Mouse (Mus musculus): ENCODE measurements at regions not wholly inside any gene's neighbourhood (a gene's known extent, or its start where the extent isn't known, plus 50 kb on each side); places are given as distances from the start of the nearest gene placed in this dataset.
"Not testable (repeated sequence)": the region's sequence is repeated elsewhere in the genome, so short reads cannot be mapped to it uniquely, and the experiment has no call there.

GRCm38 (mm10) chr6:48224206-48224605 is 137.8 kb upstream of the Zfp746 start:
- Histone ChIP-seq H3K27me3 (replicated peaks; ENCODE audit: control insufficient read depth, insufficient read depth, low read length) (no peaks in the 10 kb centered on the region), H3K27ac (ENCODE audit: low read depth) (no peak overlapping the region), H3K4me1 (replicated peaks; ENCODE audit: control insufficient read depth, insufficient read depth, low read length) (no peaks in the 10 kb centered on the region), H3K36me3 (ENCODE audit: control insufficient read depth, insufficient read depth, low read length) (no peaks in the 10 kb centered on the region), H3K9ac (ENCODE audit: low read length) (no peak overlapping the region), H3K9me3 (ENCODE audit: control insufficient read depth, low read length) (no peaks in the 10 kb centered on the region), H3K4me3 (ENCODE audit: low read depth, low read length) (no peak overlapping the region), H3K4me2 (ENCODE audit: low read length) (no peak overlapping the region)
- no peak for ATAC-seq (replicated peaks; ENCODE audit: low FRiP score, low TSS enrichment, low read depth)
- 86% methylated on average over 4 of the region's 4 CpGs for WGBS
- DNase-seq (ENCODE audit: low spot score): no peak

GRCm38 (mm10) chr6:48222971-48223370 is 136.6 kb upstream of the Zfp746 start:
- no peak overlapping the region for H3K4me2 ChIP-seq (ENCODE audit: low read length)
- no peak for DNase-seq (ENCODE audit: low spot score)
- H3K4me1 ChIP-seq (replicated peaks; ENCODE audit: control insufficient read depth, insufficient read depth, low read length): no peaks in the 10 kb centered on the region
- no peaks in the 10 kb centered on the region for H3K9me3 ChIP-seq (ENCODE audit: control insufficient read depth, low read length)
- no peak overlapping the region for H3K4me3 ChIP-seq (ENCODE audit: low read depth, low read length)
- no peaks in the 10 kb centered on the region for H3K27me3 ChIP-seq (replicated peaks; ENCODE audit: control insufficient read depth, insufficient read depth, low read length)
- no peak overlapping the region for H3K9ac ChIP-seq (ENCODE audit: low read length)
- no peak overlapping the region for H3K27ac ChIP-seq (ENCODE audit: low read depth)
- no peaks in the 10 kb centered on the region for H3K36me3 ChIP-seq (ENCODE audit: control insufficient read depth, insufficient read depth, low read length)
- ATAC-seq (replicated peaks; ENCODE audit: low FRiP score, low TSS enrichment, low read depth): no peak

- ATAC-seq (replicated peaks; ENCODE audit: low FRiP score, low TSS enrichment, low read depth); H3K9me3 ChIP-seq (ENCODE audit: control insufficient read depth, low read length); H3K4me3 ChIP-seq (ENCODE audit: low read depth, low read length); H3K4me2 ChIP-seq (ENCODE audit: low read length); H3K4me1 ChIP-seq (replicated peaks; ENCODE audit: control insufficient read depth, insufficient read depth, low read length); H3K27ac ChIP-seq (ENCODE audit: low read depth); H3K27me3 ChIP-seq (replicated peaks; ENCODE audit: control insufficient read depth, insufficient read depth, low read length); DNase-seq (ENCODE audit: low spot score); H3K9ac ChIP-seq (ENCODE audit: low read length); H3K36me3 ChIP-seq (ENCODE audit: control insufficient read depth, insufficient read depth, low read length): not testable (repeated sequence)
- WGBS: 50% methylated on average over 1 of the region's 1 CpGs
Observed at GRCm38 (mm10) chr6:48221806-48222205, 135.4 kb upstream of the Zfp746 start.

- Histone ChIP-seq H3K9me3 (ENCODE audit: control insufficient read depth, low read length) (no peaks in the 10 kb centered on the region), H3K27ac (ENCODE audit: low read depth) (no peak overlapping the region), H3K36me3 (ENCODE audit: control insufficient read depth, insufficient read depth, low read length) (no peaks in the 10 kb centered on the region), H3K4me2 (ENCODE audit: low read length) (no peak overlapping the region), H3K4me1 (replicated peaks; ENCODE audit: control insufficient read depth, insufficient read depth, low read length) (no peaks in the 10 kb centered on the region), H3K27me3 (replicated peaks; ENCODE audit: control insufficient read depth, insufficient read depth, low read length) (no peaks in the 10 kb centered on the region), H3K9ac (ENCODE audit: low read length) (no peak overlapping the region), H3K4me3 (ENCODE audit: low read depth, low read length) (no peak overlapping the region)
- 79% methylated on average over 4 of the region's 4 CpGs for WGBS
- ATAC-seq (replicated peaks; ENCODE audit: low FRiP score, low TSS enrichment, low read depth) (no peak), DNase-seq (ENCODE audit: low spot score) (no peak)
Observed at GRCm38 (mm10) chr6:48215212-48215611, 128.8 kb upstream of the Zfp746 start.

GRCm38 (mm10) chr6:48209739-48210138 is 123.3 kb upstream of the Zfp746 start:
- Histone ChIP-seq H3K4me3 (ENCODE audit: low read depth, low read length) (no peak overlapping the region), H3K27me3 (replicated peaks; ENCODE audit: control insufficient read depth, insufficient read depth, low read length) (no peaks in the 10 kb centered on the region), H3K4me1 (replicated peaks; ENCODE audit: control insufficient read depth, insufficient read depth, low read length) (no peaks in the 10 kb centered on the region), H3K27ac (ENCODE audit: low read depth) (no peak overlapping the region), H3K4me2 (ENCODE audit: low read length) (no peak overlapping the region), H3K9ac (ENCODE audit: low read length) (no peak overlapping the region), H3K36me3 (ENCODE audit: control insufficient read depth, insufficient read depth, low read length) (no peaks in the 10 kb centered on the region), H3K9me3 (ENCODE audit: control insufficient read depth, low read length) (no peaks in the 10 kb centered on the region)
- DNase-seq (ENCODE audit: low spot score): no peak
- no peak for ATAC-seq (replicated peaks; ENCODE audit: low FRiP score, low TSS enrichment, low read depth)
- 88% methylated on average over 2 of the region's 2 CpGs for WGBS

GRCm38 (mm10) chr6:48209103-48209502 is 122.7 kb upstream of the Zfp746 start:
- WGBS: 94% methylated on average over 2 of the region's 2 CpGs
- Histone ChIP-seq H3K4me3 (ENCODE audit: low read depth, low read length) (no peak overlapping the region), H3K27ac (ENCODE audit: low read depth) (no peak overlapping the region), H3K36me3 (ENCODE audit: control insufficient read depth, insufficient read depth, low read length) (no peaks in the 10 kb centered on the region), H3K4me2 (ENCODE audit: low read length) (no peak overlapping the region), H3K9me3 (ENCODE audit: control insufficient read depth, low read length) (no peaks in the 10 kb centered on the region), H3K27me3 (replicated peaks; ENCODE audit: control insufficient read depth, insufficient read depth, low read length) (no peaks in the 10 kb centered on the region), H3K9ac (ENCODE audit: low read length) (no peak overlapping the region), H3K4me1 (replicated peaks; ENCODE audit: control insufficient read depth, insufficient read depth, low read length) (no peaks in the 10 kb centered on the region)
- ATAC-seq (replicated peaks; ENCODE audit: low FRiP score, low TSS enrichment, low read depth) (no peak), DNase-seq (ENCODE audit: low spot score) (no peak)

GRCm38 (mm10) chr6:48205722-48206121 is 119.3 kb upstream of the Zfp746 start:
- Histone ChIP-seq H3K4me1 (replicated peaks; ENCODE audit: control insufficient read depth, insufficient read depth, low read length) (no peaks in the 10 kb centered on the region), H3K9me3 (ENCODE audit: control insufficient read depth, low read length) (no peaks in the 10 kb centered on the region), H3K27me3 (replicated peaks; ENCODE audit: control insufficient read depth, insufficient read depth, low read length) (no peaks in the 10 kb centered on the region), H3K4me2 (ENCODE audit: low read length) (no peak overlapping the region), H3K4me3 (ENCODE audit: low read depth, low read length) (no peak overlapping the region), H3K36me3 (ENCODE audit: control insufficient read depth, insufficient read depth, low read length) (no peaks in the 10 kb centered on the region), H3K9ac (ENCODE audit: low read length) (no peak overlapping the region), H3K27ac (ENCODE audit: low read depth) (no peak overlapping the region)
- ATAC-seq (replicated peaks; ENCODE audit: low FRiP score, low TSS enrichment, low read depth): no peak
- DNase-seq (ENCODE audit: low spot score): no peak
- 87% methylated on average over 5 of the region's 5 CpGs for WGBS

- Histone ChIP-seq H3K4me1 (replicated peaks; ENCODE audit: control insufficient read depth, insufficient read depth, low read length) (no peaks in the 10 kb centered on the region), H3K9ac (ENCODE audit: low read length) (no peak overlapping the region), H3K4me2 (ENCODE audit: low read length) (no peak overlapping the region), H3K27me3 (replicated peaks; ENCODE audit: control insufficient read depth, insufficient read depth, low read length) (no peaks in the 10 kb centered on the region), H3K27ac (ENCODE audit: low read depth) (no peak overlapping the region), H3K9me3 (ENCODE audit: control insufficient read depth, low read length) (no peaks in the 10 kb centered on the region), H3K4me3 (ENCODE audit: low read depth, low read length) (no peak overlapping the region), H3K36me3 (ENCODE audit: control insufficient read depth, insufficient read depth, low read length) (no peaks in the 10 kb centered on the region)
- ATAC-seq (replicated peaks; ENCODE audit: low FRiP score, low TSS enrichment, low read depth): no peak
- WGBS: 56% methylated on average over 3 of the region's 3 CpGs
- DNase-seq (ENCODE audit: low spot score): peak; percentile 53
Observed at GRCm38 (mm10) chr6:48199951-48200350, 113.6 kb upstream of the Zfp746 start.

- no peak overlapping the region for H3K9ac ChIP-seq (ENCODE audit: low read length)
- no peak for DNase-seq (ENCODE audit: low spot score)
- WGBS: 76% methylated on average over 1 of the region's 1 CpGs
- no peaks in the 10 kb centered on the region for H3K36me3 ChIP-seq (ENCODE audit: control insufficient read depth, insufficient read depth, low read length)
- ATAC-seq (replicated peaks; ENCODE audit: low FRiP score, low TSS enrichment, low read depth): no peak
- H3K4me1 ChIP-seq (replicated peaks; ENCODE audit: control insufficient read depth, insufficient read depth, low read length): no peaks in the 10 kb centered on the region
- no peaks in the 10 kb centered on the region for H3K27me3 ChIP-seq (replicated peaks; ENCODE audit: control insufficient read depth, insufficient read depth, low read length)
- no peak overlapping the region for H3K27ac ChIP-seq (ENCODE audit: low read depth)
- H3K4me3 ChIP-seq (ENCODE audit: low read depth, low read length): no peak overlapping the region
- no peak overlapping the region for H3K4me2 ChIP-seq (ENCODE audit: low read length)
- no peaks in the 10 kb centered on the region for H3K9me3 ChIP-seq (ENCODE audit: control insufficient read depth, low read length)
Observed at GRCm38 (mm10) chr6:48198806-48199205, 112.4 kb upstream of the Zfp746 start.

Data from intestine, embryonic 14.5 days (tissue).